13 mouse cellular contexts compared by ENCODE assay signal in the genomic region with DNA sequence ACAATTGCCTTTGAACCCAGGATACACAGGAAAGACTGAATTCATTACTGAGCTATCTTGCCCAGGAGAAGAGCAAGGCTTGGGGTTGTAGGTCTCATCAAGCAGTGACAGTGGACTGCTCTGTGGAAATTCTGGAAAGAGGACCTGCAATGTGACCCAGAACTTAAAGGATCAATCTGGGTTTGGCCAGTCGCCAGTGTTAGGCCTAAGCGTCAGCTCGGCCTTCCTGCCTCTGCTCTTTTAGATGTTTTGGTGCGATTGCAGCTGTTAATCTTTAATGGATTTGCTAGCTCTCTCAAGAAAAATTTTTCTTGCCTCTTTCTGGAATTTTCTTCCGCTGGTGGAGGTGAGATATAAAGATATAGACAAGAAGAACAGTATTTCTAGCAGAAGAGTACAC.
"Had no signal": no experiment of that assay in that cellular context is flagged by ENCODE, and none has a peak within 500 bp of the region (broad histone marks: within the 10 kb centered on the region; RNA-seq: fewer than 3 reads in every experiment).

No protein-coding gene starts in this region.

- H3K4me3 ChIP-seq: limb, embryonic 15.5 days; liver, embryonic 15.5 days; midbrain, embryonic 13.5 days had no signal

- H3K4me1 ChIP-seq: limb, embryonic 15.5 days; midbrain, embryonic 13.5 days had no signal

- H3K27ac ChIP-seq: limb, embryonic 15.5 days; liver, embryonic 15.5 days; midbrain, embryonic 13.5 days; stomach, postnatal 0 days had no signal

- H3K36me3 ChIP-seq: limb, embryonic 15.5 days; liver, embryonic 15.5 days; midbrain, embryonic 13.5 days had no signal

- H3K4me2 ChIP-seq: limb, embryonic 15.5 days; liver, embryonic 15.5 days; midbrain, embryonic 13.5 days had no signal

- H3K9ac ChIP-seq: limb, embryonic 15.5 days; liver, embryonic 15.5 days; midbrain, embryonic 13.5 days had no signal

- DNase-seq: layer of hippocampus, adult 9-11 months; layer of hippocampus, postnatal 36 days; lung, postnatal 36 days; right cerebral cortex, adult 18-20 months; right cerebral cortex, postnatal 25 days; thymus, postnatal 4 days had no signal

- ATAC-seq: hindbrain, embryonic 16.5 days; inflammation-experienced regulatory T-cells, adult 6 months; intestine, postnatal 0 days; midbrain, embryonic 13.5 days had no signal

- H3K9me3 ChIP-seq: limb, embryonic 15.5 days; liver, embryonic 15.5 days; midbrain, embryonic 13.5 days had no signal

- H3K27me3 ChIP-seq: limb, embryonic 15.5 days; liver, embryonic 15.5 days; midbrain, embryonic 13.5 days had no signal
